Mouse (Mus musculus) cerebellum, adult (tissue): Measurements from ENCODE around the gene Wnt10b.
"Not testable (repeated sequence)": the region's sequence is repeated elsewhere in the genome, so short reads cannot be mapped to it uniquely, and the experiment has no call there.

ENCODE experiments used
- ATAC-seq: cut with Nextera tagmentation; 2 replicates; pipeline ENCODE4 v1.9.2; 2017; ENCODE audit warnings: mild to moderate bottlenecking, moderate library complexity, mixed read lengths; ENCODE audit not compliant: insufficient number of reproducible peaks, low FRiP score, low TSS enrichment

The Wnt10b gene

GRCm38 (mm10) chr15:98775533-98775932 is 2.4 kb downstream of the Wnt10b start:
- ATAC-seq = no peak

GRCm38 (mm10) chr15:98774096-98774495 is 3.9 kb downstream of the Wnt10b start:
- no peak for ATAC-seq

- no peak for ATAC-seq
These were observed 5.3 kb downstream of the Wnt10b start for GRCm38 (mm10) chr15:98772511-98773211.

GRCm38 (mm10) chr15:98771813-98772425 is 6.0 kb downstream of the Wnt10b start:
- ATAC-seq = no peak

- no peak for ATAC-seq
These were observed 9.7 kb downstream of the Wnt10b start for GRCm38 (mm10) chr15:98768259-98768658.

- ATAC-seq = no peak
These were observed 12.0 kb downstream of the Wnt10b start for GRCm38 (mm10) chr15:98765929-98766328.

GRCm38 (mm10) chr15:98762670-98763529 is 15.1 kb downstream of the Wnt10b start, which contains the start of gene Arf3:
Gene Arf3 (minus strand): TSS chr15:98763214.
- ATAC-seq = peak; percentile 95

GRCm38 (mm10) chr15:98762201-98762621 is 15.7 kb downstream of the Wnt10b start:
- ATAC-seq = peak; percentile 61; the same call in 1 of the 2 replicates

GRCm38 (mm10) chr15:98754125-98754524 is 23.8 kb downstream of the Wnt10b start:
- no peak for ATAC-seq

GRCm38 (mm10) chr15:98753021-98753423 is 24.9 kb downstream of the Wnt10b start:
- no peak for ATAC-seq

- no peak for ATAC-seq
These were observed 28.9 kb downstream of the Wnt10b start for GRCm38 (mm10) chr15:98749093-98749492.

GRCm38 (mm10) chr15:98747296-98747695 is 30.7 kb downstream of the Wnt10b start:
- no peak for ATAC-seq

GRCm38 (mm10) chr15:98746344-98746965 is 31.5 kb downstream of the Wnt10b start:
- ATAC-seq = no peak

GRCm38 (mm10) chr15:98743863-98744262 is 34.1 kb downstream of the Wnt10b start:
- ATAC-seq = not testable (repeated sequence)

GRCm38 (mm10) chr15:98742766-98743428 is 35.1 kb downstream of the Wnt10b start:
- ATAC-seq = no peak

GRCm38 (mm10) chr15:98740219-98740618 is 37.7 kb downstream of the Wnt10b start:
- no peak for ATAC-seq

GRCm38 (mm10) chr15:98738796-98739195 is 39.2 kb downstream of the Wnt10b start:
- no peak for ATAC-seq

GRCm38 (mm10) chr15:98737881-98738280 is 40.1 kb downstream of the Wnt10b start:
- ATAC-seq = no peak

- no peak for ATAC-seq
These were observed 41.4 kb downstream of the Wnt10b start for GRCm38 (mm10) chr15:98736521-98736920.

- no peak for ATAC-seq
These were observed 43.9 kb downstream of the Wnt10b start for GRCm38 (mm10) chr15:98733976-98734566.
